Mouse (Mus musculus) CH12.LX (cell line): ENCODE data around the gene Rab21. TPM values are rescaled to one million over a fixed set of nuclear protein-coding genes. Genes with fewer than 3 reads are reported as not detected.

ENCODE experiments used
- DNase-seq: peaks from one replicate; pipeline ENCODE4 v3.0.0-alpha.2; 2013; ENCODE audit errors: extremely low read depth
- H3K27ac ChIP-seq: 2 replicates; pipeline ENCODE4 v1.5.1; 2012; ENCODE audit warnings: low read depth, mild to moderate bottlenecking, control low read depth, moderate library complexity; ENCODE audit not compliant: insufficient read depth
- H3K27me3 ChIP-seq: replicated peaks from 2 replicates; pipeline ENCODE3; 2012; ENCODE audit warnings: inconsistent platforms
- H3K36me3 ChIP-seq, 2 experiments: replicated peaks in 1 of 2; 2 replicates each; pipeline versions ENCODE3 to v1.6.1; 2012; ENCODE audit warnings: inconsistent platforms in 1 of 2, low read length in 1 of 2, mild to moderate bottlenecking in 1 of 2, mixed read lengths in 1 of 2, moderate library complexity in 1 of 2; ENCODE audit not compliant: control insufficient read depth in 1 of 2, insufficient read depth in 1 of 2
- H3K4me1 ChIP-seq, 2 experiments: 2 replicates each; pipeline ENCODE4 v1.6.1; 2012; ENCODE audit warnings: inconsistent platforms in 1 of 2, moderate library complexity in 1 of 2; ENCODE audit not compliant: insufficient read depth in 2 of 2, control insufficient read depth in 1 of 2
- H3K4me2 ChIP-seq: 2 replicates; pipeline ENCODE4 v1.6.1; 2012; ENCODE audit warnings: low read depth, mild to moderate bottlenecking, control low read depth; ENCODE audit not compliant: poor library complexity, insufficient read depth, severe bottlenecking
- H3K4me3 ChIP-seq, 3 experiments: fragments of 150-350 bp in 1 of 3; sonication (generic) in 1 of 3; replicated peaks in 1 of 3; 2 replicates each; pipeline versions ENCODE3 to v1.5.1; 2011 to 2012; ENCODE audit warnings: low read depth in 2 of 3, low read length in 2 of 3, mild to moderate bottlenecking in 2 of 3, moderate library complexity in 2 of 3, control low read depth in 1 of 3, improper control_type of control experiment in 1 of 3, inconsistent platforms in 1 of 3, mixed read lengths in 1 of 3; ENCODE audit not compliant: poor library complexity in 1 of 3
- H3K79me2 ChIP-seq: replicated peaks from 2 replicates; pipeline ENCODE4 v1.6.1; 2012; ENCODE audit warnings: mild to moderate bottlenecking, moderate library complexity; ENCODE audit not compliant: control insufficient read depth, poor library complexity, insufficient read depth, severe bottlenecking; ENCODE audit errors: extremely low read depth
- H3K9ac ChIP-seq: 2 replicates; pipeline ENCODE4 v1.6.1; 2012; ENCODE audit warnings: low read depth, mild to moderate bottlenecking, control low read depth, moderate library complexity; ENCODE audit not compliant: insufficient read depth
- H3K9me3 ChIP-seq: replicated peaks from 2 replicates; pipeline ENCODE3; 2012; ENCODE audit warnings: low read length, inconsistent platforms, mixed read lengths
- BHLHE40 ChIP-seq: IDR thresholded peaks from 2 replicates; pipeline ENCODE4 v1.6.1; 2011; ENCODE audit warnings: mild to moderate bottlenecking, low read depth, low read length, improper control_type of control experiment
- CHD2 ChIP-seq: IDR thresholded peaks from 2 replicates; pipeline ENCODE4 v1.6.1; 2011; ENCODE audit warnings: low read length, improper control_type of control experiment
- ELF1 ChIP-seq: IDR thresholded peaks from 2 replicates; pipeline ENCODE4 v1.6.1; 2014; ENCODE audit warnings: low read depth, mild to moderate bottlenecking, inconsistent platforms, low read length, improper control_type of control experiment
- EP300 ChIP-seq: IDR thresholded peaks from 2 replicates; pipeline ENCODE4 v1.6.1; 2011; ENCODE audit warnings: low read length, improper control_type of control experiment
- GABPA ChIP-seq: IDR thresholded peaks from 2 replicates; pipeline ENCODE4 v1.6.1; 2012; ENCODE audit warnings: low read depth, low read length, improper control_type of control experiment, inconsistent platforms; ENCODE audit not compliant: insufficient replicate concordance
- HCFC1 ChIP-seq: IDR thresholded peaks from 2 replicates; pipeline ENCODE4 v1.6.1; 2012; ENCODE audit warnings: low read depth, mild to moderate bottlenecking, inconsistent platforms, low read length, improper control_type of control experiment
- JUN ChIP-seq: IDR thresholded peaks from 2 replicates; pipeline ENCODE4 v1.6.1; 2011; ENCODE audit warnings: low read depth, mild to moderate bottlenecking, low read length, improper control_type of control experiment, moderate library complexity; ENCODE audit not compliant: insufficient read depth
- JUND ChIP-seq: conservative IDR thresholded peaks from 2 replicates; pipeline ENCODE4 v1.6.1; 2011; ENCODE audit warnings: low read depth, low read length, improper control_type of control experiment
- KAT2A ChIP-seq: IDR thresholded peaks from 2 replicates; pipeline ENCODE4 v1.6.1; 2012; ENCODE audit warnings: low read length, improper control_type of control experiment, inconsistent platforms; ENCODE audit not compliant: insufficient replicate concordance
- MAFK ChIP-seq: IDR thresholded peaks from 2 replicates; pipeline ENCODE4 v1.6.1; 2011; ENCODE audit warnings: low read length, improper control_type of control experiment; ENCODE audit not compliant: insufficient replicate concordance
- MAX ChIP-seq: IDR thresholded peaks from 2 replicates; pipeline ENCODE4 v1.6.1; 2011; ENCODE audit warnings: low read length, improper control_type of control experiment
- MEF2A ChIP-seq: IDR thresholded peaks from 2 replicates; pipeline ENCODE4 v1.6.1; 2014; ENCODE audit warnings: low read depth, mild to moderate bottlenecking, inconsistent platforms, low read length, improper control_type of control experiment, borderline replicate concordance
- MYC ChIP-seq: IDR thresholded peaks from 2 replicates; pipeline ENCODE4 v1.6.1; 2011; ENCODE audit warnings: low read depth, mild to moderate bottlenecking, improper control_type of control experiment, low read length
- NRF1 ChIP-seq: IDR thresholded peaks from 2 replicates; pipeline ENCODE4 v1.6.1; 2014; ENCODE audit warnings: low read depth, mild to moderate bottlenecking, inconsistent platforms, low read length, improper control_type of control experiment, moderate library complexity
- POLR2A ChIP-seq: IDR thresholded peaks from 2 replicates; pipeline ENCODE4 v1.6.1; 2011; ENCODE audit warnings: low read depth, mild to moderate bottlenecking, improper control_type of control experiment, low read length
- USF1 ChIP-seq: IDR thresholded peaks from 2 replicates; pipeline ENCODE4 v1.6.1; 2014; ENCODE audit warnings: low read depth, mild to moderate bottlenecking, inconsistent platforms, low read length, improper control_type of control experiment
- USF2 ChIP-seq: conservative IDR thresholded peaks from 2 replicates; pipeline ENCODE4 v1.6.1; 2011; ENCODE audit warnings: low read depth, low read length, improper control_type of control experiment
- ZKSCAN1 ChIP-seq: IDR thresholded peaks from 2 replicates; pipeline ENCODE4 v1.6.1; 2012; ENCODE audit warnings: low read depth, inconsistent platforms, low read length, improper control_type of control experiment, borderline replicate concordance
- ZMIZ1 ChIP-seq: IDR thresholded peaks from 2 replicates; pipeline ENCODE4 v1.6.1; 2012; ENCODE audit warnings: low read depth, mild to moderate bottlenecking, inconsistent platforms, low read length, improper control_type of control experiment
- ZNF384 ChIP-seq: IDR thresholded peaks from 2 replicates; pipeline ENCODE4 v1.6.1; 2012; ENCODE audit warnings: low read depth, low read length, improper control_type of control experiment, inconsistent platforms
- dilution Hi-C: fragments of 300-500 bp; cut with MboI; formaldehyde crosslinking; loops from 2 replicates; pipeline ENCODE4 v1.14.3; 2020; ENCODE audit warnings: low sequenced_read_pairs; ENCODE audit not compliant: extremely low pct_unique_long_range_greater_than_20kb, extremely low pct_ligation_motif_present
- in situ Hi-C: fragments of 300-500 bp; cut with MboI; formaldehyde crosslinking; loops from 3 replicates; pipeline ENCODE4 v1.14.3; 2019; ENCODE audit warnings: low sequenced_read_pairs, low pct_ligation_motif_present, low pct_unique_long_range_greater_than_20kb, mixed read lengths
- polyA plus RNA-seq: library from polyadenylated mRNA; unstranded; fragments of >175 nt; gene quantifications from 2 replicates; pipeline ENCODE4 v1.2.1, GENCODE M21; 2012; ENCODE audit warnings: low read depth; ENCODE audit not compliant: insufficient read length
- total RNA-seq, 2 experiments: library from RNA; depleted of rRNA; stranded (reverse); fragments of 300-350 nt in 1 of 2; fragments of >200 nt in 1 of 2; gene quantifications; 2 replicates each; pipeline ENCODE4 v1.2.3; 2012 to 2014

Rab21 gene
- total and polyA plus RNA-seq, 3 experiments = 55.6 to 58.4 (median 57.4) TPM

- dilution Hi-C loops = no loop called here
- H3K36me3 ChIP-seq = peaks cover 39 to 71% of the 10 kb centered on the region in 2 experiments
- TF ChIP-seq MAX (peak; percentile 67; the same call in 1 of the 2 replicates), CHD2 (peak; percentile 91), ZNF384 (no peak), ELF1 (no peak), MEF2A (0 out of 2 replicates have a peak, but pooled peaks have one; percentile 18), USF2 (no peak), MYC (peak; percentile 68; the same call in 1 of the 2 replicates), POLR2A (no peak), BHLHE40 (peak; percentile 43)
- H3K9me3 ChIP-seq = peaks cover 4% of the 10 kb centered on the region
- H3K4me3 ChIP-seq = no peak overlapping the region
- DNase-seq = peak; percentile 64
- peaks cover 8 to 38% of the 10 kb centered on the region in 2 experiments for H3K4me1 ChIP-seq
- in situ Hi-C loops = no loop called here
- peak overlapping the region; percentile 87 for H3K27ac ChIP-seq
- peak overlapping the region; percentile 71 for H3K4me2 ChIP-seq
- no peaks in the 10 kb centered on the region for H3K27me3 ChIP-seq
- 0 out of 2 replicates have a peak overlapping the region, but pooled peaks have one; percentile 35 for H3K9ac ChIP-seq
- H3K79me2 ChIP-seq = no peaks in the 10 kb centered on the region
These were observed 27.5 kb upstream of the Rab21 start for GRCm38 (mm10) chr10:115342771-115343425.

GRCm38 (mm10) chr10:115339820-115340328 is 24.5 kb upstream of the Rab21 start:
- dilution Hi-C loops (no loop called here), in situ Hi-C loops (no loop called here)
- H3K79me2 ChIP-seq = no peaks in the 10 kb centered on the region
- peaks cover 8 to 52% of the 10 kb centered on the region in 2 experiments for H3K4me1 ChIP-seq
- H3K4me3 ChIP-seq = no peak overlapping the region
- no peak overlapping the region for H3K27ac ChIP-seq
- no peak overlapping the region for H3K9ac ChIP-seq
- H3K9me3 ChIP-seq = no peaks in the 10 kb centered on the region
- H3K4me2 ChIP-seq = no peak overlapping the region
- TF ChIP-seq BHLHE40 (no peak), MAFK (no peak), HCFC1 (no peak), MEF2A (no peak), ZMIZ1 (no peak), ZKSCAN1 (no peak), NRF1 (no peak), JUND (no peak), MAX (no peak), KAT2A (no peak), JUN (no peak), MYC (no peak), ZNF384 (no peak), GABPA (no peak), USF1 (no peak), EP300 (no peak)
- DNase-seq = no peak
- no peaks in the 10 kb centered on the region for H3K27me3 ChIP-seq
- H3K36me3 ChIP-seq = peaks cover 27 to 53% of the 10 kb centered on the region in 2 experiments
